Mouse (Mus musculus) erythroblast, embryonic 14.5 days (primary cell): ENCODE results near the gene Ccdc69.

Source experiments
- GATA1 ChIP-seq: IDR thresholded peaks from 2 replicates; pipeline ENCODE4 v1.6.1; 2012; ENCODE audit warnings: low read length, inconsistent platforms, mixed read lengths
- TAL1 ChIP-seq: IDR thresholded peaks from 3 replicates; pipeline ENCODE4 v1.6.1; 2012; ENCODE audit warnings: low read length, inconsistent platforms, mixed read lengths

- TF ChIP-seq GATA1: no peak
- TF ChIP-seq TAL1: no peak
Observed at GRCm38 (mm10) chr11:55019711-55020110, 58.2 kb downstream of the Ccdc69 start.
